Mouse (Mus musculus): ENCODE results near the gene Sox6. TPM values are rescaled to one million over a fixed set of nuclear protein-coding genes. Genes with fewer than 3 reads are reported as not detected.

Gene Sox6
- polyA plus RNA-seq, 1 experiment from 2014 or later, result 63.2 TPM

GRCm38 (mm10) chr7:115819136-115819535 lies 219.5 kb downstream of the Sox6 start:
- no peak overlapping the region for H3K27ac ChIP-seq (replicated peaks)
- 78% methylated on average over 1 of the region's 1 CpGs for WGBS
- no peak for ATAC-seq (ENCODE audit: low FRiP score, low read depth)
- H3K4me2 ChIP-seq (replicated peaks), result no peak overlapping the region
- H3K36me3 ChIP-seq, result no peaks in the 10 kb centered on the region
- H3K4me3 ChIP-seq, result no peak overlapping the region
- H3K27me3 ChIP-seq, result no peaks in the 10 kb centered on the region
- no peak overlapping the region for H3K9ac ChIP-seq (replicated peaks)
- H3K4me1 ChIP-seq, result peaks cover 13% of the 10 kb centered on the region
- no peaks in the 10 kb centered on the region for H3K9me3 ChIP-seq

GRCm38 (mm10) chr7:115803256-115803655 lies 235.3 kb downstream of the Sox6 start:
- no peak overlapping the region for H3K4me2 ChIP-seq (replicated peaks)
- no peaks in the 10 kb centered on the region for H3K9me3 ChIP-seq
- no peaks in the 10 kb centered on the region for H3K27me3 ChIP-seq
- no peak overlapping the region for H3K9ac ChIP-seq (replicated peaks)
- H3K36me3 ChIP-seq, result no peaks in the 10 kb centered on the region
- no peak overlapping the region for H3K27ac ChIP-seq (replicated peaks)
- H3K4me3 ChIP-seq, result no peak overlapping the region
- ATAC-seq (ENCODE audit: low FRiP score, low read depth), result no peak
- H3K4me1 ChIP-seq, result peaks cover 14% of the 10 kb centered on the region; the same call in 1 of the 2 replicates
- WGBS, result 68% methylated on average over 3 of the region's 3 CpGs

GRCm38 (mm10) chr7:115794139-115794858 lies 244.3 kb downstream of the Sox6 start:
- WGBS, result 91% methylated on average over 4 of the region's 4 CpGs
- H3K4me3 ChIP-seq, result no peak overlapping the region
- no peaks in the 10 kb centered on the region for H3K27me3 ChIP-seq
- H3K9ac ChIP-seq (replicated peaks), result no peak overlapping the region
- H3K27ac ChIP-seq (replicated peaks), result no peak overlapping the region
- no peak overlapping the region for H3K4me2 ChIP-seq (replicated peaks)
- no peaks in the 10 kb centered on the region for H3K9me3 ChIP-seq
- no peak for ATAC-seq (ENCODE audit: low FRiP score, low read depth)
- 0 out of 2 replicates have a peak, but pooled peaks cover 2% of the 10 kb centered on the region for H3K4me1 ChIP-seq
- no peaks in the 10 kb centered on the region for H3K36me3 ChIP-seq

GRCm38 (mm10) chr7:115792841-115793240 lies 245.8 kb downstream of the Sox6 start:
- Histone ChIP-seq H3K9me3 (no peaks in the 10 kb centered on the region), H3K36me3 (no peaks in the 10 kb centered on the region), H3K27ac (replicated peaks) (no peak overlapping the region), H3K4me3 (no peak overlapping the region), H3K27me3 (no peaks in the 10 kb centered on the region), H3K4me1 (no peaks in the 10 kb centered on the region), H3K9ac (replicated peaks) (no peak overlapping the region), H3K4me2 (replicated peaks) (no peak overlapping the region)
- 77% methylated on average over 2 of the region's 2 CpGs for WGBS
- no peak for ATAC-seq (ENCODE audit: low FRiP score, low read depth)

GRCm38 (mm10) chr7:115789116-115789823 lies 249.3 kb downstream of the Sox6 start:
- WGBS, result 83% methylated on average over 5 of the region's 5 CpGs
- Histone ChIP-seq H3K9me3 (no peaks in the 10 kb centered on the region), H3K9ac (replicated peaks) (no peak overlapping the region), H3K27ac (replicated peaks) (no peak overlapping the region), H3K36me3 (no peaks in the 10 kb centered on the region), H3K27me3 (no peaks in the 10 kb centered on the region), H3K4me1 (no peaks in the 10 kb centered on the region), H3K4me2 (replicated peaks) (no peak overlapping the region), H3K4me3 (no peak overlapping the region)
- ATAC-seq (ENCODE audit: low FRiP score, low read depth), result no peak

- no peaks in the 10 kb centered on the region for H3K27me3 ChIP-seq
- H3K36me3 ChIP-seq, result no peaks in the 10 kb centered on the region
- no peak overlapping the region for H3K9ac ChIP-seq (replicated peaks)
- H3K4me1 ChIP-seq, result no peaks in the 10 kb centered on the region
- H3K27ac ChIP-seq (replicated peaks), result no peak overlapping the region
- H3K9me3 ChIP-seq, result no peaks in the 10 kb centered on the region
- H3K4me3 ChIP-seq, result no peak overlapping the region
- WGBS, result 91% methylated on average over 8 of the region's 8 CpGs
- ATAC-seq (ENCODE audit: low FRiP score, low read depth), result no peak
- H3K4me2 ChIP-seq (replicated peaks), result no peak overlapping the region
Observed at GRCm38 (mm10) chr7:115783982-115784917, 254.3 kb downstream of the Sox6 start.

- Histone ChIP-seq H3K27ac (replicated peaks) (no peak overlapping the region), H3K27me3 (no peaks in the 10 kb centered on the region), H3K36me3 (no peaks in the 10 kb centered on the region), H3K4me2 (replicated peaks) (no peak overlapping the region), H3K4me3 (no peak overlapping the region), H3K9me3 (0 out of 2 replicates have a peak, but pooled peaks cover 2% of the 10 kb centered on the region), H3K9ac (replicated peaks) (no peak overlapping the region), H3K4me1 (peaks cover 15% of the 10 kb centered on the region)
- ATAC-seq (ENCODE audit: low FRiP score, low read depth), result no peak
- WGBS, result 84% methylated on average over 4 of the region's 4 CpGs
Observed at GRCm38 (mm10) chr7:115780148-115780547, 258.4 kb downstream of the Sox6 start.

- ATAC-seq (ENCODE audit: low FRiP score, low read depth), result no peak
- 0 out of 2 replicates have a peak, but pooled peaks cover 2% of the 10 kb centered on the region for H3K9me3 ChIP-seq
- H3K4me1 ChIP-seq, result peaks cover 15% of the 10 kb centered on the region
- WGBS, result 95% methylated on average over 2 of the region's 2 CpGs
- no peak overlapping the region for H3K9ac ChIP-seq (replicated peaks)
- no peaks in the 10 kb centered on the region for H3K27me3 ChIP-seq
- no peak overlapping the region for H3K4me2 ChIP-seq (replicated peaks)
- no peaks in the 10 kb centered on the region for H3K36me3 ChIP-seq
- H3K27ac ChIP-seq (replicated peaks), result no peak overlapping the region
- no peak overlapping the region for H3K4me3 ChIP-seq
Observed at GRCm38 (mm10) chr7:115779544-115779943, 259.1 kb downstream of the Sox6 start.

GRCm38 (mm10) chr7:115776736-115777135 lies 261.9 kb downstream of the Sox6 start:
- ATAC-seq (ENCODE audit: low FRiP score, low read depth), result no peak
- Histone ChIP-seq H3K4me3 (no peak overlapping the region), H3K27me3 (no peaks in the 10 kb centered on the region), H3K9me3 (0 out of 2 replicates have a peak, but pooled peaks cover 2% of the 10 kb centered on the region), H3K4me1 (peaks cover 15% of the 10 kb centered on the region), H3K4me2 (replicated peaks) (peak overlapping the region; percentile 26), H3K9ac (replicated peaks) (0 out of 2 replicates have a peak overlapping the region, but pooled peaks have one; percentile 24), H3K36me3 (no peaks in the 10 kb centered on the region), H3K27ac (replicated peaks) (peak overlapping the region; percentile 54)
- WGBS, result 35% methylated on average over 7 of the region's 7 CpGs

GRCm38 (mm10) chr7:115776324-115776723 lies 262.3 kb downstream of the Sox6 start:
- no peak overlapping the region for H3K9ac ChIP-seq (replicated peaks)
- H3K4me2 ChIP-seq (replicated peaks), result 0 out of 2 replicates have a peak overlapping the region, but pooled peaks have one; percentile 1
- peak overlapping the region; percentile 35; the same call in 1 of the 2 replicates for H3K27ac ChIP-seq (replicated peaks)
- peaks cover 15% of the 10 kb centered on the region for H3K4me1 ChIP-seq
- no peak overlapping the region for H3K4me3 ChIP-seq
- H3K27me3 ChIP-seq, result no peaks in the 10 kb centered on the region
- no peaks in the 10 kb centered on the region for H3K36me3 ChIP-seq
- WGBS, result 21% methylated on average over 5 of the region's 5 CpGs
- ATAC-seq (ENCODE audit: low FRiP score, low read depth), result peak; percentile 41; the same call in 1 of the 2 replicates
- H3K9me3 ChIP-seq, result 0 out of 2 replicates have a peak, but pooled peaks cover 2% of the 10 kb centered on the region

GRCm38 (mm10) chr7:115766316-115766715 lies 272.3 kb downstream of the Sox6 start:
- no peak overlapping the region for H3K4me3 ChIP-seq
- H3K4me2 ChIP-seq (replicated peaks), result no peak overlapping the region
- H3K9me3 ChIP-seq, result no peaks in the 10 kb centered on the region
- ATAC-seq (ENCODE audit: low FRiP score, low read depth), result no peak
- H3K9ac ChIP-seq (replicated peaks), result no peak overlapping the region
- H3K27ac ChIP-seq (replicated peaks), result no peak overlapping the region
- H3K27me3 ChIP-seq, result no peaks in the 10 kb centered on the region
- no peaks in the 10 kb centered on the region for H3K36me3 ChIP-seq
- 0 out of 2 replicates have a peak, but pooled peaks cover 5% of the 10 kb centered on the region for H3K4me1 ChIP-seq
- WGBS, result 73% methylated on average over 8 of the region's 8 CpGs
